ENCODE assay signal across 9 mouse cellular contexts in the genomic region with DNA sequence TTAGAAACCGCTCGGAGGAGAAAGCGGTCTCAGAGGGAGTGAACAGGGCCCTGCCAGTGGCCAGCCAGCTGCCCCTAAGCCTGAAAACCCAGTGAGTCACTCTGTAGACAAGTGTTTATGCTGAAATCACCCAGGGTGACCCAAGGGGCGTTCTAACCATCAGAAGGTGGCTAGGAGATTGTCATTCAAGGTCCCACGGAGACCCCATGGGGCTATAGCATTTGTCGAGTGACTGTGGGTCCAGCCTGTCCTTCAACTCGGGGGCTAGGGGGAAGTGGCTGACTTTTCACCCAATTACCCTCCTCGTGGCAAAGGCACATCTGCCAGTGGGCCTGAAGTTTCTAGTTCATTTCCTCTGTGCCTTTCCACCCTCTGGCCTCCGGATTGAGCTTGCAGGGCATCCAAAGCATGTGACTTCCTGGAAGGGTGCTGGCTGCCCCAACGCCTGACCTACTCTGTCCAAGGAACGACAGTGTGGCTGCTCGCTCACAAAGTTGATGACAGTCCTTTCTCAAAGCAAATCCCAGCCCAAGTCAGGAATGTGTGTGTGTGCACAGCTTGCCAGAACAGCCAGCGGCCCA.
DNase-seq lines count a peak whose midpoint lies in the region; ATAC-seq and TF ChIP-seq lines count a peak whose summit lies in the region.
"Had no signal": no experiment of that assay in that cellular context is flagged by ENCODE, and none has a peak within 500 bp of the region (broad histone marks: within the 10 kb centered on the region; RNA-seq: fewer than 3 reads in every experiment).

No protein-coding gene starts in this region.

- DNase-seq in ovary, adult 18-20 months (ENCODE audit: low spot score): peak; percentile 32
- DNase-seq in ovary, postnatal 14 days (ENCODE audit: low spot score): no peak
- DNase-seq in lung, postnatal 14 days: peak; percentile 74
- DNase-seq in thymus, adult 18-20 months: no peak

- no peak overlapping the region for H3K4me3 ChIP-seq in embryonic facial prominence, embryonic 13.5 days
- no peak overlapping the region for H3K4me3 ChIP-seq in heart, embryonic 12.5 days
- H3K4me3 ChIP-seq in kidney, embryonic 15.5 days (replicated peaks): no peak overlapping the region
- no peak overlapping the region for H3K4me3 ChIP-seq in small intestine, adult 2 months (ENCODE audit: low read depth, low read length)

- no peak for TF ChIP-seq CTCF in small intestine, adult 2 months (IDR thresholded peaks at IDR 0.05; ENCODE audit: extremely low read depth, insufficient read length, insufficient replicate concordance, low read depth, low read length)

- no peak for TF ChIP-seq POLR2A in small intestine, adult 2 months (IDR thresholded peaks at IDR 0.05; ENCODE audit: low read depth, low read length)

- no peak overlapping the region for H3K9ac ChIP-seq in embryonic facial prominence, embryonic 13.5 days
- H3K9ac ChIP-seq in heart, embryonic 12.5 days: peak overlapping the region; percentile 17
- no peak overlapping the region for H3K9ac ChIP-seq in kidney, embryonic 15.5 days

- H3K27ac ChIP-seq in embryonic facial prominence, embryonic 13.5 days: peak overlapping the region; percentile 52
- H3K27ac ChIP-seq in heart, embryonic 12.5 days (ENCODE audit: poor library complexity, severe bottlenecking): peak overlapping the region; percentile 94
- H3K27ac ChIP-seq in kidney, embryonic 15.5 days: peak overlapping the region; percentile 69
- peak overlapping the region; percentile 68 for H3K27ac ChIP-seq in small intestine, adult 2 months (ENCODE audit: insufficient read depth, low read depth, low read length)

- H3K27me3 ChIP-seq in embryonic facial prominence, embryonic 13.5 days: no peaks in the 10 kb centered on the region
- H3K27me3 ChIP-seq in heart, embryonic 12.5 days (replicated peaks): no peaks in the 10 kb centered on the region
- no peaks in the 10 kb centered on the region for H3K27me3 ChIP-seq in kidney, embryonic 15.5 days
- H3K27me3 ChIP-seq in small intestine, adult 2 months (ENCODE audit: control insufficient read depth, insufficient read depth, low read length): no peaks in the 10 kb centered on the region

- H3K36me3 ChIP-seq in embryonic facial prominence, embryonic 13.5 days: no peaks in the 10 kb centered on the region
- H3K36me3 ChIP-seq in heart, embryonic 12.5 days: no peaks in the 10 kb centered on the region
- H3K36me3 ChIP-seq in kidney, embryonic 15.5 days: no peaks in the 10 kb centered on the region
- H3K36me3 ChIP-seq in small intestine, adult 2 months (ENCODE audit: control insufficient read depth, insufficient read depth, low read length): no peaks in the 10 kb centered on the region
- H3K36me3 ChIP-seq: G1E had no signal

- H3K9me3 ChIP-seq in embryonic facial prominence, embryonic 13.5 days: no peaks in the 10 kb centered on the region
- no peaks in the 10 kb centered on the region for H3K9me3 ChIP-seq in heart, embryonic 12.5 days (replicated peaks)
- no peaks in the 10 kb centered on the region for H3K9me3 ChIP-seq in kidney, embryonic 15.5 days (replicated peaks)
- H3K9me3 ChIP-seq: G1E had no signal

- no peak for ATAC-seq in embryonic facial prominence, embryonic 13.5 days (ENCODE audit: insufficient number of reproducible peaks, insufficient read depth, low FRiP score, low TSS enrichment, low read depth)
- peak; percentile 56 for ATAC-seq in heart, embryonic 12.5 days (ENCODE audit: insufficient number of reproducible peaks, low FRiP score)
- ATAC-seq in kidney, embryonic 15.5 days (replicated peaks; ENCODE audit: low FRiP score): no peak

- 46% methylated on average over 13 of the region's 13 CpGs for WGBS in embryonic facial prominence, embryonic 13.5 days
- WGBS in heart, embryonic 12.5 days: 25% methylated on average over 13 of the region's 13 CpGs
- 34% methylated on average over 13 of the region's 13 CpGs for WGBS in kidney, embryonic 15.5 days
- WGBS in small intestine, adult 2 months: 45% methylated on average over 13 of the region's 13 CpGs

- H3K4me1 ChIP-seq in embryonic facial prominence, embryonic 13.5 days: peaks cover 22% of the 10 kb centered on the region
- peaks cover 91% of the 10 kb centered on the region for H3K4me1 ChIP-seq in heart, embryonic 12.5 days (replicated peaks)
- H3K4me1 ChIP-seq in kidney, embryonic 15.5 days: peaks cover 57% of the 10 kb centered on the region
- peaks cover 4% of the 10 kb centered on the region; the same call in 1 of the 2 replicates for H3K4me1 ChIP-seq in small intestine, adult 2 months (ENCODE audit: control insufficient read depth, insufficient read depth, insufficient read length, low read length)

- no peak overlapping the region for H3K4me2 ChIP-seq in embryonic facial prominence, embryonic 13.5 days
- H3K4me2 ChIP-seq in heart, embryonic 12.5 days: peak overlapping the region; percentile 8; the same call in 1 of the 2 replicates
- H3K4me2 ChIP-seq in kidney, embryonic 15.5 days: no peak overlapping the region

Comparison
In these comparisons a context has a peak if more than half of its experiments do, and no peak if none do; other contexts are left out.
1. DNase-seq: peak in ovary, adult 18-20 months (single experiment) and lung, postnatal 14 days (single experiment); none in ovary, postnatal 14 days (single experiment) and thymus, adult 18-20 months (0 of 2).
2. Peak in every context shown above with its lines, with median percentiles within 50 percentile points of each other: H3K27ac ChIP-seq.